Mouse (Mus musculus): ENCODE measurements around the gene Mansc4.

The Mansc4 gene

DNA sequence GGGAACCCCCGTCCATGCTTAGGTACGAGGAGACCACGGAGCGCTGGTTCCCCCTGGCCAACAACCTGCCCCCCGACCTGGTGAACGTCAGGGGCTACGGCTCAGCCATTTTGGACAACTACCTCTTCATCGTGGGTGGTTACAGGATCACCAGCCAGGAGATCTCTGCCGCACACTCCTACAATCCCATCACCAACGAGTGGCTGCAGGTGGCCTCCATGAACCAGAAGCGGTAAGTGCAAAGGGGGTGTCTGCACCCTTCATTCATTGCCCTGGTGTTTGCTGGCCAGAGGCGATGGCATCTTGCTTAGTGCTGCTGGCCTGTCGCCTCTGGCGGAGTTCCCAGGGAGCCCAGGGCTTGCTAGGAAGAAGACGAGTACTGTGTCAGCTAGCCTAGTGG lies 5.3 kb upstream of the Mansc4 start:
- no peak for DNase-seq (ENCODE audit: low read depth, low spot score)
- H3K27me3 ChIP-seq (ENCODE audit: control insufficient read depth, insufficient read depth, low read length, poor library complexity, severe bottlenecking), result no peaks in the 10 kb centered on the region
- peaks cover 3% of the 10 kb centered on the region; the same call in 1 of the 2 replicates for H3K36me3 ChIP-seq (ENCODE audit: control insufficient read depth, insufficient read depth, low read length, poor library complexity, severe bottlenecking)

GRCm38 (mm10) chr6:147091136-147092120 lies 4.6 kb upstream of the Mansc4 start, which contains the start of gene Klhl42:
Gene Klhl42 (plus strand): TSS chr6:147091379.
- peak; percentile 78 for DNase-seq (ENCODE audit: low read depth, low spot score)
- Histone ChIP-seq H3K27me3 (ENCODE audit: control insufficient read depth, insufficient read depth, low read length, poor library complexity, severe bottlenecking) (no peaks in the 10 kb centered on the region), H3K36me3 (ENCODE audit: control insufficient read depth, insufficient read depth, low read length, poor library complexity, severe bottlenecking) (peaks cover 3% of the 10 kb centered on the region; the same call in 1 of the 2 replicates)

GRCm38 (mm10) chr6:147090191-147090590 lies 3.4 kb upstream of the Mansc4 start:
- no peak for DNase-seq (ENCODE audit: low read depth, low spot score)
- Histone ChIP-seq H3K36me3 (ENCODE audit: control insufficient read depth, insufficient read depth, low read length, poor library complexity, severe bottlenecking) (no peaks in the 10 kb centered on the region), H3K27me3 (ENCODE audit: control insufficient read depth, insufficient read depth, low read length, poor library complexity, severe bottlenecking) (no peaks in the 10 kb centered on the region)

DNA sequence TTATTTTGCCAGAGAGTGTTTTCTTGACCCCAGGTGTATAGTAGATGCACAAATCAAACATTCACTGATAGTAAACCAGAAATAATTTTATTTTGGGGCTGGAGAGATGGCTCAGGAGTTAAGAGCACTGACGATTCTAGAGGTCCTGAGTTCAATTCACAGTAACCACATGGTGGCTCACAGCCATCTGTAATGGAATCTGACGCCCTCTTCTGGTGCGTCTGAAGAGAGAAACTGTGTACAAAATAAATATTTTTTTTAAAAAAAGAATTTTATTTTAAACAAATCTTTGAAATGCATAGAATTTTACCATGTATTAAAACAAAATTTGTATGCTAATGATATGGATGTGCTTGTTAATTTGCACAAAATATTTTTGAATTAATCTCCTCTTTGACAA lies 1.7 kb upstream of the Mansc4 start:
- Histone ChIP-seq H3K27me3 (ENCODE audit: control insufficient read depth, insufficient read depth, low read length, poor library complexity, severe bottlenecking) (no peaks in the 10 kb centered on the region), H3K36me3 (ENCODE audit: control insufficient read depth, insufficient read depth, low read length, poor library complexity, severe bottlenecking) (no peaks in the 10 kb centered on the region)
- no peak for DNase-seq (ENCODE audit: low read depth, low spot score)

- H3K36me3 ChIP-seq (ENCODE audit: control insufficient read depth, insufficient read depth, low read length, poor library complexity, severe bottlenecking), result no peaks in the 10 kb centered on the region
- H3K27me3 ChIP-seq (ENCODE audit: control insufficient read depth, insufficient read depth, low read length, poor library complexity, severe bottlenecking), result no peaks in the 10 kb centered on the region
- no peak for DNase-seq (ENCODE audit: low read depth, low spot score)
These were observed 904 bp upstream of the Mansc4 start for GRCm38 (mm10) chr6:147087736-147088135.

- H3K36me3 ChIP-seq (ENCODE audit: control insufficient read depth, insufficient read depth, low read length, poor library complexity, severe bottlenecking), result no peaks in the 10 kb centered on the region
- no peak for DNase-seq (ENCODE audit: low read depth, low spot score)
- no peaks in the 10 kb centered on the region for H3K27me3 ChIP-seq (ENCODE audit: control insufficient read depth, insufficient read depth, low read length, poor library complexity, severe bottlenecking)
These were observed 1.3 kb downstream of the Mansc4 start for GRCm38 (mm10) chr6:147085398-147086040.

- no peaks in the 10 kb centered on the region for H3K27me3 ChIP-seq (ENCODE audit: control insufficient read depth, insufficient read depth, low read length, poor library complexity, severe bottlenecking)
- no peaks in the 10 kb centered on the region; the same call in 1 of the 2 replicates for H3K36me3 ChIP-seq (ENCODE audit: control insufficient read depth, insufficient read depth, low read length, poor library complexity, severe bottlenecking)
- no peak for DNase-seq (ENCODE audit: low read depth, low spot score)
These were observed 6.9 kb downstream of the Mansc4 start for GRCm38 (mm10) chr6:147079919-147080318.

DNA sequence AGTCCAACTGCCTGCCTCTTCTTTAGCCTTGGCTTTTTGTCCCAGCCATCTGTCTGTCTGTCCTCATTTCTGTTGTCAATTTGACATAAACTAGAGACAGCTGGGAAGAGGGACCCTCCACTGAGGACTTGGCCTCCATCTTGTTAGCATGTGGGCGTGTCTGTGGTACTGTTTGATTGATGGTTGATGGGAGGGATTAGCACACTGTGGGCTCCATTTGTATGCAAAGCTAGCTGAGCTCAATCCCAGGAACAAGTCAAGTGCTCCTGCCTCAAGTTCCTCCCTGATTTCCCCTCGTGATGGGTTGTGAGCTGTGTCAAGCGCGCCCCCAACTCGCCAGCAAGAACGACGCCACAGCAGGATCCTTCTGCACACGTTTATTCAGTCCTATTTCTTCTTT lies 10.0 kb downstream of the Mansc4 start:
- Histone ChIP-seq H3K36me3 (ENCODE audit: control insufficient read depth, insufficient read depth, low read length, poor library complexity, severe bottlenecking) (no peaks in the 10 kb centered on the region; the same call in 1 of the 2 replicates), H3K27me3 (ENCODE audit: control insufficient read depth, insufficient read depth, low read length, poor library complexity, severe bottlenecking) (no peaks in the 10 kb centered on the region)
- DNase-seq (ENCODE audit: low read depth, low spot score), result no peak

GRCm38 (mm10) chr6:147075808-147076387 lies 10.9 kb downstream of the Mansc4 start:
- Histone ChIP-seq H3K27me3 (ENCODE audit: control insufficient read depth, insufficient read depth, low read length, poor library complexity, severe bottlenecking) (no peaks in the 10 kb centered on the region), H3K36me3 (ENCODE audit: control insufficient read depth, insufficient read depth, low read length, poor library complexity, severe bottlenecking) (peaks cover 1% of the 10 kb centered on the region; the same call in 1 of the 2 replicates)

DNA sequence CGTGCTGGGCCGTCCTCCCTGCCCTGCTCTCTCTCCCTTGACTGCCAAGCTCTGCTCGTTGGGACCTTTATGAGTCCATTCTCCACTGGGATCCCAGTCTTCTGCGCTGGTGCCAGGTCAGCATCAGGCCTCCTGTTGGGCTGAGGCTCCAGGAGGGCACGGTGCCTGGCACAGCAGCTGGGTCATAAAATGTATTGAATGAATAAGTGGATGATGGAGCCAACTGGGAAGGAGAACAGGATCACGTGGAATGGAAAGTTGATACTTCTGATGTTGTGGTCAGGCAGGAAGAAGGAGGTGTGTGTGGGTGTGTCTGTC lies 21.9 kb downstream of the Mansc4 start:
- no peak for DNase-seq (ENCODE audit: low read depth, low spot score)
- Histone ChIP-seq H3K36me3 (ENCODE audit: control insufficient read depth, insufficient read depth, low read length, poor library complexity, severe bottlenecking) (peaks cover 8% of the 10 kb centered on the region), H3K27me3 (ENCODE audit: control insufficient read depth, insufficient read depth, low read length, poor library complexity, severe bottlenecking) (no peaks in the 10 kb centered on the region)

More at GRCm38 (mm10) chr6:147075808-147076387, 10.9 kb downstream of the Mansc4 start:
- DNase-seq (ENCODE audit: low read depth, low spot score), result no peak

GRCm38 (mm10) chr6:147064226-147064943 lies 22.4 kb downstream of the Mansc4 start:
- peaks cover 8% of the 10 kb centered on the region for H3K36me3 ChIP-seq (ENCODE audit: control insufficient read depth, insufficient read depth, low read length, poor library complexity, severe bottlenecking)
- H3K27me3 ChIP-seq (ENCODE audit: control insufficient read depth, insufficient read depth, low read length, poor library complexity, severe bottlenecking), result no peaks in the 10 kb centered on the region
- no peak for DNase-seq (ENCODE audit: low read depth, low spot score)

GRCm38 (mm10) chr6:147062694-147063093 lies 24.1 kb downstream of the Mansc4 start:
- H3K27me3 ChIP-seq (ENCODE audit: control insufficient read depth, insufficient read depth, low read length, poor library complexity, severe bottlenecking), result no peaks in the 10 kb centered on the region
- H3K36me3 ChIP-seq (ENCODE audit: control insufficient read depth, insufficient read depth, low read length, poor library complexity, severe bottlenecking), result peaks cover 8% of the 10 kb centered on the region
- no peak for DNase-seq (ENCODE audit: low read depth, low spot score)

DNA sequence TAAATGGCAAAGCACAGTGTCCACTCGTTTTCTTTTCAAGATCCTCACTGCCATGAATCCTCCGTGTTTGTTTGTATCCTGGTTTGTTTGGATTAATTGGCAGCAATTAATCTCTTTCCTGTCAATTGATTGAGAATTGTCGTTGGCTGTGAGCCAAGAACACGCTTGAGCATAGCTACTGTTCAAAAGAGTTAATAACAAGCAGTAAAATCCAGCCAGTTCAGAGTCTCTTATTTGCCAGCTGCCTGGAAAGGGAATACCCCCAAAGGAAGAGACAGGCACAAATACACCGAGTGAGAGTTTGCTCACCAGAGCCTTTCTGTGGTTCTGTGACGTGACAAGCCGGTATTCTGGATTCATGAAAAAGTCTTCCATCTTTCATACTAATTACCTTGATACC lies 24.8 kb downstream of the Mansc4 start:
- H3K36me3 ChIP-seq (ENCODE audit: control insufficient read depth, insufficient read depth, low read length, poor library complexity, severe bottlenecking), result peaks cover 8% of the 10 kb centered on the region
- DNase-seq (ENCODE audit: low read depth, low spot score), result no peak
- H3K27me3 ChIP-seq (ENCODE audit: control insufficient read depth, insufficient read depth, low read length, poor library complexity, severe bottlenecking), result no peaks in the 10 kb centered on the region

- no peaks in the 10 kb centered on the region for H3K27me3 ChIP-seq (ENCODE audit: control insufficient read depth, insufficient read depth, low read length, poor library complexity, severe bottlenecking)
- no peak for DNase-seq (ENCODE audit: low read depth, low spot score)
- peaks cover 8% of the 10 kb centered on the region for H3K36me3 ChIP-seq (ENCODE audit: control insufficient read depth, insufficient read depth, low read length, poor library complexity, severe bottlenecking)
These were observed 25.2 kb downstream of the Mansc4 start for GRCm38 (mm10) chr6:147061630-147062029.
